Mouse (Mus musculus) MEL-GATA-1-ER (cell line): ENCODE measurements around the gene Kcng1.
A peak's percentile ranks its signal among the peaks of the same experiment; 100 is the strongest.

Experiments
- DNase-seq: peaks from one replicate; pipeline ENCODE4 v3.0.0-alpha.2; 2012; ENCODE audit warnings: low read depth; ENCODE audit errors: extremely low read depth

The Kcng1 gene

GRCm38 (mm10) chr2:168281582-168281981 is at the start of gene Kcng1:
TSS of gene Kcng1 (minus strand) at chr2:168281736.
- no peak for DNase-seq

GRCm38 (mm10) chr2:168330421-168331070 is 49.0 kb upstream of the Kcng1 start:
- DNase-seq, result no peak

DNA sequence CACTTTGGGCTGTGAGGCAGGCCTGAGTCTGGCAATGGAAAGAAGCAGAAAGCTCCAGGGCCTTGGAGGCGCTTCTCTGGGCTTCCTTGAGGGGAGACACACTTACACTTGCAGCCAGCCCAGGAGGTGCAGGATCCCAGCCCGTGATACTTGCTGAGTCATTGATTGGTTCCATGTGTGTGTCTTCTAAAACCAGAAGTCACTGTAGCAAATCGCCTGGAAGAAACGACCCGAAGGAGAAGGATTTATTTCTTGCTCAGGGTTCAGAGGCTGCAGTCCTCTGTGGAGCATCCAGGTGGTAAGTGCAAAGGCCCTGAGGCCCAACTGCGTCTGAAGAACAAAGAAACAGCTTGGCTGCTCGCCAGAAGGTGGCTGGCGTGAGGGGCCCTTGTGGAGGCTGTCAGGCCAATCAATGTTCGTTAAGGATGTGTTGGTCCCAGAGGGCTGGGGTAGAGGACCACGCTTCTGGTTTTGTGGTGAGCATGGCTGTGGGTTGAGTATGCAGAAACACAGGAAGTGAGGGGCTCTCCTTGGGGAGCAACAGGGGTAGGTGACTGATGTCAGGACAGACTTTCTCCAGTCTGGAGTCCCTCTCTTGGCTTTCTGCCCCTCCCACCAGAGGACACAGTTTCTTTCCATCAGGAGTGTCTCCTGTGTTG is 40.3 kb upstream of the Kcng1 start:
- no peak for DNase-seq

DNA sequence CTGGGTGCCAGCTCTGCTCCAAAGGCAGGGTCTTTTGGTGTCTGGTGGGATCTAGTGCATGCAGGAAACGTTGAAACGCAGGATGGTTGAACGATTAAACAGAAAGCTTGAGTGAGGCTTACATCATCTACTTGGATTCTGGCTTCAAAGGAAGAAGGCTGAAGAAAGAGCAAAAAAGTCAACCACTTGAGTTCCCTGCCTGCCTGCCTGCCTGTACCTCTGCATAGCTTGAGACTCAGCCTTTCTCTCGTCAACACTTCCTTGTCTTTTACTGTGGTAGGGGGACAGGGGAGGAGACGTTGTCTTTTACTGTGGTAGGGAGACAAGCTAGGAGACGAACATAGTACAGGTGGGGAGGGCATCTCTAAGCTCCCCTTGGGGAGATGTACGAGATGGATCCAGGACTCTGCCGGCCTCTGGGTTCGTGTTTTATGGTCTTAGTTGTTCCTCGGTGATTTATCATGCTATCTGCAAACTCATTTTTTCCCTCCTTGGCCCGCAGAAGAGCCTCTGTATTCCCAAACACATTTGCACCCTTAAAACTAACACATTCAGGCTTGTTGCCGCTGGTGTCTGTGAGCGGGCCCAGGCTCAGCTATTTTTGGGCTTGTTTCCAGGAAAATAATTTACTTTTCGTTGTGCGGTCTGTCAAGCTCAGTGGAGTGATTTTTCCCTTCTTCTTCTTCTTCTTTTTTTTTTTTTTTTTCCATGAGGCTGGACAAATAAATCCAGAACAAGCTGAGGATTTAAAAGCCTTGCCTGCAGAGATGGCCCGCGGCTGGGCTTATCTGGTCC is 39.0 kb upstream of the Kcng1 start:
- DNase-seq, result no peak

- DNase-seq, result no peak
These were observed 33.3 kb upstream of the Kcng1 start for GRCm38 (mm10) chr2:168314646-168315446.

- DNase-seq, result no peak
These were observed 31.0 kb upstream of the Kcng1 start for GRCm38 (mm10) chr2:168312504-168312903.

- DNase-seq, result no peak
These were observed 29.5 kb upstream of the Kcng1 start for GRCm38 (mm10) chr2:168311006-168311405.

DNA sequence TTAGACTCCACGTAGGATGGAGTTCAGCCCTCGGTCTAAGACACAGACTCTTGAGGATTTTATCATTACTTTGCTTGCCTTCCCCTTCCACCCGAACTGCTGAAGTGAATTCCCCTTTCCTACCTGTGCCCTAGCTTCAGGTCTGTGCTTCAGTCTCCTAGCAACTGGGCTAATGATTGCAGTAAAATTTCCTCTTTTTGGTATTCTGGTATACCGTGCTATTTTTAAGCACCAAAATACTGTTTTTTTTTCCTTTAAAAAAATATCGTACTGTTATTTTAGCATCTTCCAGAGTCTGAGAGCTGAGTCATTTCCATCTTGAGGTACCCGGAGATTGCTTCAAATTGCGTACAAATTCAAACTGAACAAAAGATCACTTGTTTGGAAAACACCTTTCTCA is 27.4 kb upstream of the Kcng1 start:
- no peak for DNase-seq

DNA sequence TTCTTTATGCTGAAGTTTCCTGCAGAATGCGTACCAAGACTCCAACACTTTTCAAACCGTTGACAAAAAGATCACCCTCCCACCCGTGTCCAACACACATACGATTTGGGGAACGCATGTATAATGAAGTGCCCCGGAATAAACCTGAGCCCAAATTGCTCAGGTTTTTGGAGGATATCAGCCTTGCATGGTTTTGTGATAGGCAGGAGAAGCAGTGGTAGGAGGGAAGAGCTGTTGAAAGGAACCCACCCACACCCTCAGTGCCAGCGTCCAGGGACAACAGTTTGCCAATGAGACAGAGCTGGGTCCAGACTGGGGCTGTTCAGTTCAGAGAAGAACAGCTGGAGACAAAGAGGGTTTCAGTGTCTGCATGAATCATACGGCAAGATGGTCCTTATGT is 18.1 kb upstream of the Kcng1 start:
- no peak for DNase-seq

- DNase-seq, result no peak
These were observed 15.0 kb upstream of the Kcng1 start for GRCm38 (mm10) chr2:168296530-168296929.

DNA sequence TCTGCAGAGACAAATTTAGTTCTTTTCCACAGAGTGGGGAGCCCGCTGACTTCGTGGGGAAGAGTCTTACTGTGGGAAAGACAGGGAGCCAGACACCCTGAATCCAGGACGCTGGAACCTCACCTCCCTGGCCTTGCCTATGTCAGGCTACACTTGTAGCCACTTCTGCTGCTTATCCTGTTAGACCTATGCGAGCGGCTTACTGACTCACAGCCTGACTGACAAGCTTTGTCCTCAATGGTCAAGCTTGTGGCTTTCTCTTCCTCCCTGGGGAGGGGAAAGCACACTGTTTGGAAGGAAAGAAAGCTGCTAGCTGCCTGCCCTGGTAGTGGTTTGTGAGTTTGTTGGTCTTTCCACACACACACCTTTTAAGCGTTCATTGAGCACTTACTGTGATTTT is 11.0 kb upstream of the Kcng1 start:
- no peak for DNase-seq

DNA sequence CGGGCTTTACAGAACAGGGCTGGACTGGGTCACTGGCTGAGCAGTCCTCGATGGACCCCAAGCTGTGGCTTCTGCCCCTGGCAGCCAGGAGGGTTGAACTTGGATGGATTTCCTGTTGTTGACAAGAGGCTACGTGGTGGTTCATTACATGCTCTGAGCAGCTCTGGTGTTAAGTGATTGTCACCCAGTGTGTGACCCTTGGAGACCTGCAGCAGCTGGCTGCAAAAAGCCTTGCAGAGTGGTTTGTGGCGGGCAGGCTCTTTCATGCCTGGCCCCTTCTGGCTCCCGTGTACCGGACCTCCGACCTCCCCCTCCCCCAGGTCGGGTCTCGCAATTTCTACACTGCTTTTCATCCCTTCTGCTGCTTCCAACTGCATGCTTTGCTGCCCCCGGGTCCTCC is 10.5 kb upstream of the Kcng1 start:
- DNase-seq, result no peak

DNA sequence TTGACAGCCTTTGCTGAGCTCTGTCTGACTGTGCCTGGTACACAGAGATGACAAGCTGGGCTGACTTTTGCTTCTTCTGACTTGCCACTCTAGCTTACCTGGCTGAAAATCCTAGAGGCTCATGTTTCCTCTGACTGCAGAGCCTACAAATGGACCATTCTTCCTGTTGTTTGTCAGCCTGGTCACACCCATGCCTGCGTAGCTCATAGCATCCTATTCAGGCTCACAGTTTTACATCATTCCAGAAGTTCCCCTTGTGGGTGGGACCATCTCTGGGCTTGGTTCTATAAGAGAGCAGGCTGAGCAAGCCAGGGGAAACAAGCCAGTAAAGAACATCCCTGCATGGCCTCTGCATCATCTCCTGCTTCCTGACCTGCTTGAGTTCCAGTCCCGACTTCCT is 8.3 kb upstream of the Kcng1 start:
- no peak for DNase-seq

GRCm38 (mm10) chr2:168289016-168289415 is 7.5 kb upstream of the Kcng1 start:
- no peak for DNase-seq

DNA sequence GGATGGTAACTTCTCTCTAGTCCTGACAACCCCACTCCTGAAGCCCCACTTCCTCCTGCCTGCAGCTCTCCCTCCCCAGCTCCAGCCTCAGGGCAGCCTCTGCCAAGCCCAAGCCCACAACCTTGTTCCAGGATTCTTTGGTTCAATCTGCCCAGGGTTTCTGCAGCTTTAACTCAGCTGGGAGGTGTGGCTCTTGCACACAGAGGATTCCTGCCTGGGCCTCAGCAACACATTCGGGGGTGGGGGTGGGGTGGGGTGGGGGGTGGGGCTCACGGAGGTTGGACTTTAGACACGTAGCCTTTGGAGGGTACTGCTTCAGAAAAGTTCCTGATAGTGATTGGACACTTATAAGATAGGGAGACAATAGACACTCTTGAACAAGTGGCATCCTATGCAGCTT is 5.5 kb upstream of the Kcng1 start:
- DNase-seq, result no peak

DNA sequence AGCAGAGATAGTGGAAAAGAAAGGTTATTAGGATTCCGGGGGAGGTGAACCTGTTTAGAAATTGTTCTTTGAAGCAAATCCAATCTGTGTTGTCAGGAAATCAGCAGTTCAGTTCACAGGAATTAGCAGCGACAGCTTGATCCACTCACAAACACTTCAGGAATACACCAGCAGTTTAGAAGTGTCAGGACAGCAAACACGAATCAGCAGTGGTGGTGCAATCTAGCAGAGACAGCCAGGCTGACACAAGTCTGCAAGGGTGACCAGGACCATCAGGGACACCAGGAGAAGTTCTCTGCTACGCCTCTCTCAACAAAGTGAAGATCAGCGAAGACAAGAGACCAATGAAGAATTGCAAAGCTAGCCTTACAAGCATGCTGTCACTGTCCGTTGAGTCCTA is 3.6 kb upstream of the Kcng1 start:
- no peak for DNase-seq

DNA sequence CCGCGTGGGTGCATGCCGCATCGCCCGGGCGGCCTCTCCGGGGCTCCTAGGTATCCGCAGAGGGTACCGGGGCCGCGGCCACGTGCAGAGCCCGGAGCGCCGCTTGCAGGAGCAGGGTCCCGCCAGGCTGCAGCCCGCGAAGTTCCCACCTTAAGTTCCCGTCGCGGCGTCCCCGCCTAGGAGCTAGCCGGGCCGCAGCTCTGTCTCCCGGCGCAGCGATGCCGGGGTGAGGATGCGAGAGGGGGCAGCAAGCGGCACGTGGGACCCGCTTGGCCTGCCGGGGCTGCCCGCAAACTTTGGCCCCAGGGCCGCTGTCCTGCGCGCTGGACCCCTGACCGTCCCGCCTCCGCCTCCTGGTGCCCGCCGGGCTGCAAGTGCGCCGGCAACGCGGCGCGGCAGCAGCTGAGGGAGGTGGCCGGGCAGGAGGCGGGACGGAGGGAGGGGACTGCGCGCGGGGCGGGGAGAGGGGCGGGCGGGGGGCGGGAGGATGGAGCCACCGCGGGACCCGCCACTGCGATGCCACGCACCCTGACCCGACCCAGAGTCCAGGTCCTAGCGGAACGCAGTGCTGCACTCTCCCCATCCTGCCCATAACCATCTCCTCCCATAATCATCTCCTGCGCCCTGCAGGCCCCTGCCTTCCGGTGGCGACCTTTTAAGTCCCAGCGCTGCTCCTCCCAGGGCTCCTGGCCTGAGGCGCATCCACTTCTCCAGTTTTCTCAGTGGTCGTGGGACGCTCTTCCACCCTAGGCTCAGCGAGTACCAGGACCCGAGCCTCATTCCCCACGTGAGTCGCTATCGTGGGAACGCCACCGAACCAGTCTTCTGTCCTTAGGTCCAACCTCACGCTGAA is 581 bp downstream of the Kcng1 start:
- DNase-seq, result no peak

DNA sequence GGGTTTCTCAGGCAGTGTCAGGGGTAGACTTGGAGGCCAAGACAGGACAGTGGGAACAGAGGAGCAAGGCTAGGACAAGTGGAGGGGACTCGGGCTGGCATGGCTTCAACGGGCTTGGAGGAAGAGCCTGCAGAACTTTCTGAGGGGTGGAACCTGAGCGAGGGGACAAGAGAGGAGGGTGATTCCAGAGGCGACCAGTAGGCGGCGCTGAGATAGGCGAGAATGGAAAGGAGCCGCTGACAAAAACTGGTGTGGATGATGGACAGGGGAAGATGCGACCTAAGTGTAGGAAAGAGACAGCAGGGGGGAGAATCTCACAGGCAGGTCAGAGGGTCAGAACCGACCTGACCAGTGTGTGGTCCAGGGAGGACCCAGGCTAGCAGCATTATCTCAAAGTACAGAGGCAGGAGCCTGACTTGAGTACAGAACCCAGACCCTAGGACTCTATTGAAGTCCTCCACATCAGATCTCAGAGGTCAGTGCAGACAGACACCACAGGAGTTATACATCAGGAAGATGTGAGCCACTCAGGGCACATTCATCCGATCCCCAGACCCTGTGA is 7.1 kb downstream of the Kcng1 start:
- DNase-seq, result no peak

DNA sequence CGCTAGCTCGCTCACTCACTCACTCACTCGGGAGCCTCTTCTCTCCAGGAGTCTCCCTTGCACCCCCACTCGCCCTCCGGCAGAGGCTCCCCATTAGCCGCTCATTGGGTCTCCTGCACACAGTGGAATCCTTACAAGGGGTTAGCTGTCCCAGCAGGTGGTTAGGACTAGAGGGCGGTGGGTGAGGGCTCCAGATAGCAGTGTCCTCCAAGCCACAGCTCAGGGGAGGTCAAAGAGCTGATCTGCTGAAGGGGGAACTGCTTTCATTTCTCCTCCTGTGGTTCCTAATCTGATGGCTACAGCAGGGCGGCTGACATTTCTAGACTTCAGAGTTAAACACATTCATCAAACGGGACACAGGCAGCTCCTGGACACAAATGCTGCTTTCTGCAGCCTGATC is 8.1 kb downstream of the Kcng1 start:
- peak; percentile 20 for DNase-seq

DNA sequence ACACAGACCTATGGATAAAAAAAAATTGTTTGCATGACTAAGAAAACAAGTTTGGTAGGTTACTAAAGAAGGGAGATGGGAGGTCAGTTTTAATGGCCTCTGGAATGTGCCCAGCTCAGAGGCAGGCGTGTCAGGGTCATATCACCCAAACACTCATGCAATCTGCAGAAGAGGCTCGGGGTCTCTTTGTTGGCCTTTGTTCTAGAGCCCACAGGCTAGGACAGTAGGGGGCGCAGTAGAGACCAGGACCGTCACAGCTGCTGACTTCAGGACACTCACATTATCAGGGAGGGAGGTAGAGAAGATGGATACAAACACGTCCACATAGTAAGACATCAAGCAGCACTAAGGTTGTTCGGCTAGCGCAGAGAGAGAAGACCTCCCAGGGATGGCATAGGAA is 13.5 kb downstream of the Kcng1 start:
- DNase-seq, result no peak

DNA sequence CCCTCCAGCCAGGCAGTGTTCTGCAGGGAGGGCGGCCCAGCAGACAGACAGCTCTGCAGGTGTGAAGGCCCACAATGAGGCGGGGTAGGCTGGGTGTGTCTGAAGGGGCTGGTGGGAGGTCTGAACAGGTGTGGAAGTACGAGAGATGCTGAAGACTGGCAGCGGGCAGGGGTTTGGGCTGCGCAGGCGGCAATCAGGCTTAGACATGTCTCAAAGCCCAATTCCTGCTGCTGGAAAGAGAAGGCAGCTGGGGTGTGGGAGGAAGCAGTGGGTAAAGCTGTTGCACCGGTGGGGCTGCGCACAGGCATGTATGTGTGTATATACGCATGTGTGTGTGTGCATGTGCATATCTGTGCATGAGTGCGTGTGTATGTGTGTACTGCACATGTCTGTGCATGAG is 20.6 kb downstream of the Kcng1 start:
- no peak for DNase-seq
